Mouse (Mus musculus): ENCODE data around the gene Sptan1. TPM values are rescaled to one million over a fixed set of nuclear protein-coding genes. Genes with fewer than 3 reads are reported as not detected.
A peak's percentile ranks its signal among the peaks of the same experiment; 100 is the strongest.

Sptan1 gene
- total and polyA plus RNA-seq, 3 experiments = 73.8 to 113 (median 88.0) TPM

DNA sequence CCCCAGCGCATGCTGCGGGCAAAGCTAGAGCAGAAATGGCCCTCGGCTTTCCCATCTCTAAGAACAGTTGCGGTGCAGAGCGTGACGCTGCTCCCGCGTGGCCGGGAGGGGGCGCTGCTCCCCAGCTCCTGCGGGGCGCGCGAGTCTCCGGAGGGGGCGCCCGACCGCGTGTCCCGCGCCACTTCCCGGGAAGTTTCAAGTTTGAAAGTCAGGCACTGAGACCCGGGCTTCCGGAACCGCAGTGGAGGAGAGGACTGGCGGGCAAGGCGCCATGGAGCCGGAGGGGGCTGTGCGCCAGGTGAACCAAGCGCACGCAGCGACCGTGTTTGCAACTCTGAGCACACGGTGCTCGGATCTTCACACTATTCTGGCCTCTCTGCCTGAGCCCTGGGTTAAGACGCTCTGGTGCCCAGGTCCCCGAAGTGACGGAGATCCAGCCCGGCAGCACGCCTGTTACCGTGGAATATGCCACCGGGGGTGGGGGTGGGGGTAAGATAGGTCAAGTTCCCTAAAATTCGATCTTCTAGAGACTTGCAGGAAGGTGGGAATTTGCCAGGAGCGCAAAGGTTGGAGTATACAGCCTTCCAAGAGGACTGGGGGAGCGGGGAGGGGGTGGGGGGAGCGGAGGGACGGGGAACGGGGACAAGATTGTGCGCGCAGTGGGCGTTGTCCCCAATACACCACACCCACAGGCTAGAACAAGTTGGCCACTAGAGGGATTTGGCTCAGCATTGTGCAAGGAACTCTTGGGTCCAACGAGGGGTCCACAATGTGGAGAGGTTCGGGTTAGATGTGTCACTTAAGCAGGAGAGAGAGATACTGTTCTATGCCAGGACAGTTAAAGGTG lies 112.4 kb downstream of the Sptan1 start, which contains the start of gene Pkn3:
Gene Pkn3, plus strand, starts transcription at position 183 of the 847 bp plus-strand sequence.
- Histone ChIP-seq H3K9me3 (replicated peaks; ENCODE audit: low read length) (no peaks in the 10 kb centered on the region), H3K27ac (ENCODE audit: insufficient read depth, low read depth) (peak within 1 kb of the TSS; percentile 65), H3K4me2 (ENCODE audit: insufficient read depth, low read depth, poor library complexity, severe bottlenecking) (peak within 1 kb of the TSS; percentile 33; the same call in 1 of the 2 replicates), H3K27me3 (replicated peaks) (no peaks in the 10 kb centered on the region), H3K9ac (ENCODE audit: insufficient read depth, low read depth) (peak within 1 kb of the TSS; percentile 51), H3K4me1 (ENCODE audit: control insufficient read depth in 1 of 2, insufficient read depth in 2 of 2) (peaks cover 7 to 15% of the 10 kb centered on the region in 2 experiments), H3K4me3 (replicated peaks in 1 of 3; ENCODE audit: low read depth in 2 of 3, low read length in 2 of 3, poor library complexity in 1 of 3) (peak within 1 kb of the TSS; percentile 64 to 68 (median 66)), H3K79me2 (replicated peaks; ENCODE audit: control insufficient read depth, extremely low read depth, insufficient read depth, poor library complexity, severe bottlenecking) (no peaks in the 10 kb centered on the region), H3K36me3 (replicated peaks in 1 of 2; ENCODE audit: control insufficient read depth in 1 of 2, insufficient read depth in 1 of 2, low read length in 1 of 2) (peaks cover 8 to 45% of the 10 kb centered on the region in 2 experiments)
- TF ChIP-seq MAFK (IDR thresholded peaks at IDR 0.05; ENCODE audit: insufficient replicate concordance, low read length) (no peak), MAX (IDR thresholded peaks at IDR 0.05; ENCODE audit: low read length) (peak; percentile 89), ZC3H11A (IDR thresholded peaks at IDR 0.05; ENCODE audit: low read depth, low read length) (no peak), RAD21 (IDR thresholded peaks at IDR 0.05; ENCODE audit: low read depth, low read length) (peak; percentile 66), RCOR1 (conservative IDR thresholded peaks at IDR 0.05; ENCODE audit: low read depth, low read length) (0 out of 2 replicates have a peak, but pooled peaks have one; percentile 48), TBP (conservative IDR thresholded peaks at IDR 0.05; ENCODE audit: low read depth, low read length) (0 out of 2 replicates have a peak, but pooled peaks have one; percentile 39), JUND (conservative IDR thresholded peaks at IDR 0.05; ENCODE audit: low read depth, low read length) (no peak), ZNF384 (IDR thresholded peaks at IDR 0.05; ENCODE audit: low read depth, low read length) (peak; percentile 59), KAT2A (IDR thresholded peaks at IDR 0.05; ENCODE audit: insufficient replicate concordance, low read length) (no peak), ZMIZ1 (IDR thresholded peaks at IDR 0.05; ENCODE audit: low read depth, low read length) (no peak), PAX5 (IDR thresholded peaks at IDR 0.05; ENCODE audit: low read length) (no peak), ELF1 (IDR thresholded peaks at IDR 0.05; ENCODE audit: low read depth, low read length) (peak; percentile 57; the same call in 1 of the 2 replicates), USF1 (IDR thresholded peaks at IDR 0.05; ENCODE audit: low read depth, low read length) (no peak), MXI1 (IDR thresholded peaks at IDR 0.05; ENCODE audit: low read depth, low read length) (peak; percentile 83), UBTF (IDR thresholded peaks at IDR 0.05; ENCODE audit: low read depth, low read length) (0 out of 2 replicates have a peak, but pooled peaks have one; percentile 42), SIN3A (IDR thresholded peaks at IDR 0.05; ENCODE audit: low read length) (peak; percentile 82; the same call in 1 of the 2 replicates), CHD2 (IDR thresholded peaks at IDR 0.05; ENCODE audit: low read length) (peak; percentile 0; the same call in 1 of the 2 replicates), CTCF (conservative IDR thresholded peaks at IDR 0.05 in 1 of 2, IDR thresholded peaks at IDR 0.05 in 1 of 2; ENCODE audit: low read depth in 2 of 2, low read length in 2 of 2) (peak; percentile 43 to 100), MAZ (IDR thresholded peaks at IDR 0.05; ENCODE audit: low read depth, low read length) (peak; percentile 51; the same call in 1 of the 2 replicates), CHD1 (IDR thresholded peaks at IDR 0.05; ENCODE audit: low read depth, low read length) (peak; percentile 58; the same call in 1 of the 2 replicates), MEF2A (IDR thresholded peaks at IDR 0.05; ENCODE audit: borderline replicate concordance, low read depth, low read length) (peak; percentile 73; the same call in 1 of the 2 replicates), USF2 (conservative IDR thresholded peaks at IDR 0.05; ENCODE audit: low read depth, low read length) (no peak), TCF12 (IDR thresholded peaks at IDR 0.05; ENCODE audit: low read depth, low read length) (peak; percentile 70; the same call in 1 of the 2 replicates), HCFC1 (IDR thresholded peaks at IDR 0.05; ENCODE audit: low read depth, low read length) (peak; percentile 63), POLR2A (IDR thresholded peaks at IDR 0.05; ENCODE audit: low read depth, low read length) (peak; percentile 62; the same call in 1 of the 2 replicates), NRF1 (IDR thresholded peaks at IDR 0.05; ENCODE audit: low read depth, low read length) (peak; percentile 48), IRF4 (IDR thresholded peaks at IDR 0.05; ENCODE audit: low read depth, low read length) (peak; percentile 81), SMC3 (IDR thresholded peaks at IDR 0.05; ENCODE audit: low read depth, low read length) (peak; percentile 83), BHLHE40 (IDR thresholded peaks at IDR 0.05; ENCODE audit: low read depth, low read length) (peak; percentile 44; the same call in 1 of the 2 replicates), NELFE (IDR thresholded peaks at IDR 0.05; ENCODE audit: low read depth, low read length) (peak; percentile 89; the same call in 1 of the 2 replicates), ZKSCAN1 (IDR thresholded peaks at IDR 0.05; ENCODE audit: borderline replicate concordance, low read depth, low read length) (no peak), POLR2AphosphoS2 (IDR thresholded peaks at IDR 0.05; ENCODE audit: low read depth, low read length) (no peak)
- peak; percentile 83 for DNase-seq (ENCODE audit: extremely low read depth)
- dilution Hi-C loops (cut with MboI; ENCODE audit: extremely low pct_ligation_motif_present, extremely low pct_unique_long_range_greater_than_20kb, low sequenced_read_pairs) = no loop called here
- in situ Hi-C loops (cut with MboI; ENCODE audit: low pct_ligation_motif_present, low pct_unique_long_range_greater_than_20kb, low sequenced_read_pairs) = loop anchor here (5.0 kb wide), 1 partner anchor 35 kb away; no protein-coding TSS in a partner anchor
